Mouse (Mus musculus): ENCODE results near the gene Cd93. TPM values are rescaled to one million over a fixed set of nuclear protein-coding genes. Genes with fewer than 3 reads are reported as not detected.

Cd93 gene
- polyA plus RNA-seq, 1 experiment from 2014 or later: 6.8 TPM

DNA sequence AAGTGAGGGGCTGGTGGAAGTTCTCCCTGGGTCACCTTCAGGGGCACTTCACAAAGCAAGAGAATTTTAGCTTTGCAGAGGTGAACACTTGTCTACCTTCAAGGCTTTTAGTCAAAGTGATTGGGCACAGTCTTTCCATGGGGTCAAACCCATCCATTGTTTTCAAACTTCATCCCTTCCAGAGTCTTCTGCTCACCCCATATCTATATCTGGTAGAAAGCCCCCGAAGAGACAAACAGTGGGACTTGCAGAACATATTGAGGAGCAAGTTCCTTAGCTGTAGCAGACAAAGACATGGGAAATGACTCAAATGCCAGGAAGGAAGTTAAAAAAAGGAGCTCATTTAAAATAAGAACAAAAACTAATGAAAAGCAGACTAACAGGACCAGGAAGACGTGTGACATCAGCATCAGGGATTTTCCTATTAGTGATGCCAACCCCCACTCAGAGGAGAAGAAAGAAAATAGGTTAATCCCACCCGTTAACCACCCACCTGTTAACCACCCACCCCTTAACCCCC lies 24.6 kb upstream of the Cd93 start:
- no peak overlapping the region for H3K4me3 ChIP-seq
- ATAC-seq (ENCODE audit: insufficient number of reproducible peaks, insufficient read depth, low FRiP score, low TSS enrichment): no peak
- H3K4me1 ChIP-seq: peaks cover 5% of the 10 kb centered on the region; the same call in 1 of the 2 replicates
- no peak overlapping the region for H3K4me2 ChIP-seq (replicated peaks)
- no peaks in the 10 kb centered on the region for H3K36me3 ChIP-seq
- H3K9ac ChIP-seq: no peak overlapping the region
- H3K9me3 ChIP-seq: no peaks in the 10 kb centered on the region
- no peak overlapping the region for H3K27ac ChIP-seq
- H3K27me3 ChIP-seq: no peaks in the 10 kb centered on the region
- WGBS: 72% methylated on average over 3 of the region's 3 CpGs

- Histone ChIP-seq H3K4me1 (no peaks in the 10 kb centered on the region), H3K4me2 (replicated peaks) (no peak overlapping the region), H3K4me3 (no peak overlapping the region), H3K9ac (no peak overlapping the region), H3K27ac (no peak overlapping the region), H3K9me3 (no peaks in the 10 kb centered on the region), H3K27me3 (no peaks in the 10 kb centered on the region), H3K36me3 (no peaks in the 10 kb centered on the region)
- no peak for ATAC-seq (ENCODE audit: insufficient number of reproducible peaks, insufficient read depth, low FRiP score, low TSS enrichment)
These were observed 12.0 kb upstream of the Cd93 start for GRCm38 (mm10) chr2:148455341-148455740.

- Histone ChIP-seq H3K9me3 (no peaks in the 10 kb centered on the region), H3K27me3 (no peaks in the 10 kb centered on the region)
These were observed 10.7 kb upstream of the Cd93 start for GRCm38 (mm10) chr2:148454014-148454542.

DNA sequence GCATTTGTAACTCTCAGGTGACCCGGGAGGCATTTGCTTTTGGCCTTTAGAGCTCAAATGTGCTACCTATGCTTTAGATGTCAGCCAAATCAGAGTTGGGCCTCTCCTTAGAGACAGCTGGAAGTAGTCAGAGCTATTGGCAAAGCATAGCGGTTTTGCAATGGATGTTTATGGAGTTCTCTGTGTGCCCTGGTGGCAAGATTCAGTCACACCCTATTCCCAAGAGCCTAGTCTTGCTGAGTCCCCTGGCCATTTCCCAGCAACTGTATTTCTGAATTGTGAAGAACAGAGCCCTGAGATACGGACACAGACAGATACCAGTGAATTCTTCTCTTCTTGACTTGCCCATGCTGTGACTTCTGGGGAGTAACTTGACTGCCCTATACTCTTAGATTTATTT lies 9.7 kb upstream of the Cd93 start:
- Histone ChIP-seq H3K27me3 (no peaks in the 10 kb centered on the region), H3K36me3 (no peaks in the 10 kb centered on the region), H3K9ac (no peak overlapping the region), H3K9me3 (no peaks in the 10 kb centered on the region), H3K27ac (no peak overlapping the region), H3K4me1 (no peaks in the 10 kb centered on the region), H3K4me2 (replicated peaks) (no peak overlapping the region), H3K4me3 (no peak overlapping the region)
- ATAC-seq (ENCODE audit: insufficient number of reproducible peaks, insufficient read depth, low FRiP score, low TSS enrichment): no peak
- WGBS: 90% methylated on average over 3 of the region's 3 CpGs

More at GRCm38 (mm10) chr2:148454014-148454542, 10.7 kb upstream of the Cd93 start:
- Histone ChIP-seq H3K4me1 (no peaks in the 10 kb centered on the region), H3K36me3 (no peaks in the 10 kb centered on the region), H3K27ac (no peak overlapping the region), H3K4me3 (no peak overlapping the region), H3K4me2 (replicated peaks) (no peak overlapping the region), H3K9ac (no peak overlapping the region)
- ATAC-seq (ENCODE audit: insufficient number of reproducible peaks, insufficient read depth, low FRiP score, low TSS enrichment): no peak
- 70% methylated on average over 4 of the region's 4 CpGs for WGBS

DNA sequence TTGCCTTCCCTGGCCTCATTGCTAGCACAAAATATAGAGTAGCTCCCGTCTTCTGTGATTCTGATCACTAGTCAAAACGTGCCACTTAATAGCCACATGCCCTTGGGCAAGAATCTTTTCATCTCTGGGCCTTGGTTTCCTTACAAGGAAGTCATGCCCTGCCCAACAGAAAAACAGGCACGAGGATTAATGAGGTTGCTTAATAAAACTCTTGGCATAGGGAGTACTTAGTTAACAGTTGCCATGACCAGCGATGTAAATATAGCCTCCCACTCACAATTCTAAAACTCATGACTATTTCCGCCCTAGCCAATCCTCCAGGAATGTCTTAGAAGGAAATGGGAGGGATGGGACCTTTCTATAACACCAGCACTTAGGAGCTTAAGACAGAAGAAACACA lies 8.1 kb upstream of the Cd93 start:
- 71% methylated on average over 5 of the region's 5 CpGs for WGBS
- H3K4me2 ChIP-seq (replicated peaks): no peak overlapping the region
- no peak overlapping the region for H3K9ac ChIP-seq
- no peaks in the 10 kb centered on the region for H3K36me3 ChIP-seq
- ATAC-seq (ENCODE audit: insufficient number of reproducible peaks, insufficient read depth, low FRiP score, low TSS enrichment): no peak
- H3K4me1 ChIP-seq: no peaks in the 10 kb centered on the region
- no peaks in the 10 kb centered on the region for H3K9me3 ChIP-seq
- no peak overlapping the region for H3K27ac ChIP-seq
- no peak overlapping the region for H3K4me3 ChIP-seq
- H3K27me3 ChIP-seq: no peaks in the 10 kb centered on the region

DNA sequence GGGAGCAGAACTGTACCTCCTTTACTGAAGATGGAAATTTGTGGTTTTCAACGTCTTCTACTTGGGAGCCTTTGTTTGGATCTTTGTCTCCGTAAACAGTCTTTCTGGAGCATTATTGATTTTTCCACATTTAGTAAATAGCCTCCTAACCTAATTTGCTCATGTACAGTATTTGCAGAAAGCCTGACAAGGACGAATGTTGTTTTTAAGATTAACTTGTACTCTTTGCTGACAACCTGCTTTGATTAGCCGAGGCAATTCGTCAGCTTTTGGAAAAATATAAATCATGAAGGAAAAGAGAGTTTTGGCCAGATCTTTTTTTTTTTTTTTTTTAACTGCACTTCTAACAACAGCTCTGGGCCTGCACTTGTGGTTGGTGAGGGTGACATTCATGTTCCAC lies 7.3 kb upstream of the Cd93 start:
- H3K4me1 ChIP-seq: no peaks in the 10 kb centered on the region
- H3K4me2 ChIP-seq (replicated peaks): no peak overlapping the region
- ATAC-seq (ENCODE audit: insufficient number of reproducible peaks, insufficient read depth, low FRiP score, low TSS enrichment): no peak
- no peak overlapping the region for H3K9ac ChIP-seq
- no peaks in the 10 kb centered on the region for H3K27me3 ChIP-seq
- H3K36me3 ChIP-seq: no peaks in the 10 kb centered on the region
- no peak overlapping the region for H3K27ac ChIP-seq
- no peaks in the 10 kb centered on the region for H3K9me3 ChIP-seq
- no peak overlapping the region for H3K4me3 ChIP-seq
- 73% methylated on average over 5 of the region's 5 CpGs for WGBS

GRCm38 (mm10) chr2:148449659-148450058 lies 6.3 kb upstream of the Cd93 start:
- no peak overlapping the region for H3K27ac ChIP-seq
- whole genome bisulfite sequencing: 97% methylated on average over 1 of the region's 1 CpGs
- ATAC-seq (ENCODE audit: insufficient number of reproducible peaks, insufficient read depth, low FRiP score, low TSS enrichment): no peak

GRCm38 (mm10) chr2:148446446-148446845 lies 3.1 kb upstream of the Cd93 start:
- H3K4me1 ChIP-seq: 0 out of 2 replicates have a peak, but pooled peaks cover 2% of the 10 kb centered on the region
- H3K36me3 ChIP-seq: no peaks in the 10 kb centered on the region
- no peaks in the 10 kb centered on the region for H3K9me3 ChIP-seq
- H3K4me3 ChIP-seq: no peak overlapping the region
- 92% methylated on average over 3 of the region's 3 CpGs for WGBS
- no peak overlapping the region for H3K9ac ChIP-seq
- no peak for ATAC-seq (ENCODE audit: insufficient number of reproducible peaks, insufficient read depth, low FRiP score, low TSS enrichment)
- no peak overlapping the region for H3K4me2 ChIP-seq (replicated peaks)
- H3K27ac ChIP-seq: no peak overlapping the region
- no peaks in the 10 kb centered on the region for H3K27me3 ChIP-seq

More at GRCm38 (mm10) chr2:148449659-148450058, 6.3 kb upstream of the Cd93 start:
- H3K9me3 ChIP-seq: no peaks in the 10 kb centered on the region
- H3K36me3 ChIP-seq: no peaks in the 10 kb centered on the region
- no peaks in the 10 kb centered on the region for H3K27me3 ChIP-seq
- no peak overlapping the region for H3K4me3 ChIP-seq
- H3K4me2 ChIP-seq (replicated peaks): no peak overlapping the region
- no peaks in the 10 kb centered on the region for H3K4me1 ChIP-seq
- H3K9ac ChIP-seq: no peak overlapping the region

DNA sequence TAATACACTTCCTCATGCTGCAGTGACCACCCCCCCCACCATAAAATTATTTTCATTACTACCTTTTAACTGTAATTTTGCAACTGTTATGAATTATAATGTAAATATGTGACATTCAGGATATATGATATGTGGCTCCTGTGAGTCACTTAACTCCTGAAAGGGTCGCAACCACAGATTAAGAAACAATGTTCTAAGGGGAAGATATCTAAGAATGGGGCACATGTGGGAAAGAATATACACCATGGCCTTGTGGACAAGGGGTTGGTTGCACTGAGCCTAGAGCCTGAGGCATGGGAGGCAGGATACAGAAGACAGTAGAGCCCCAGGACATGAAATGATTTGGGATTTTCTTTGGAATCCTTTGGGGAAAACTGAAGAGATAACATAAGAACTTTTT lies 2.3 kb upstream of the Cd93 start:
- Histone ChIP-seq H3K27ac (no peak overlapping the region), H3K36me3 (no peaks in the 10 kb centered on the region), H3K4me3 (no peak overlapping the region), H3K4me2 (replicated peaks) (no peak overlapping the region), H3K9me3 (no peaks in the 10 kb centered on the region), H3K4me1 (0 out of 2 replicates have a peak, but pooled peaks cover 2% of the 10 kb centered on the region), H3K9ac (no peak overlapping the region), H3K27me3 (no peaks in the 10 kb centered on the region)
- ATAC-seq (ENCODE audit: insufficient number of reproducible peaks, insufficient read depth, low FRiP score, low TSS enrichment): no peak
- WGBS: 85% methylated on average over 1 of the region's 1 CpGs

DNA sequence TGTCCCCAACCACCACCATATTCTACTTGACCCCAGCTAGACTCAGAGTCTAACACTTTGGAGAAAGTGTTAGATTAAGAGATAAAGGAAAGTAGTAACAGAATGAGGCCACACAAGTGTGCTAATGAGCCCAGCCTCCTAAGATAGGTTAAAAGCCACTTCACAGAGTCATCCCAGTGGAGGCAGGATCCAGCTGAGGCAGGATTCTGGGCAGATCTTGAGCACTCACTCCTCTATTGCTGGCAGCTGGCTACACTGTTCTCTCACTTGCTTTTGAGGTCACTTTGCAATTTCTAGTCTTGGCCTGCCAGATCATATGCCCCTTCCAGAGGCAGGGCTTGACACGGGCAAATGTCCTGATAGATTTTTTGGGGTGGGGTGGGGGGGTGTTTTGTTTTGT lies 1.1 kb upstream of the Cd93 start:
- H3K4me2 ChIP-seq (replicated peaks): no peak overlapping the region
- H3K9me3 ChIP-seq: no peaks in the 10 kb centered on the region
- no peak for ATAC-seq (ENCODE audit: insufficient number of reproducible peaks, insufficient read depth, low FRiP score, low TSS enrichment)
- no peak overlapping the region for H3K9ac ChIP-seq
- 74% methylated on average over 1 of the region's 1 CpGs for WGBS
- no peak overlapping the region for H3K27ac ChIP-seq
- no peaks in the 10 kb centered on the region for H3K36me3 ChIP-seq
- no peak overlapping the region for H3K4me3 ChIP-seq
- 0 out of 2 replicates have a peak, but pooled peaks cover 2% of the 10 kb centered on the region for H3K4me1 ChIP-seq
- H3K27me3 ChIP-seq: no peaks in the 10 kb centered on the region

DNA sequence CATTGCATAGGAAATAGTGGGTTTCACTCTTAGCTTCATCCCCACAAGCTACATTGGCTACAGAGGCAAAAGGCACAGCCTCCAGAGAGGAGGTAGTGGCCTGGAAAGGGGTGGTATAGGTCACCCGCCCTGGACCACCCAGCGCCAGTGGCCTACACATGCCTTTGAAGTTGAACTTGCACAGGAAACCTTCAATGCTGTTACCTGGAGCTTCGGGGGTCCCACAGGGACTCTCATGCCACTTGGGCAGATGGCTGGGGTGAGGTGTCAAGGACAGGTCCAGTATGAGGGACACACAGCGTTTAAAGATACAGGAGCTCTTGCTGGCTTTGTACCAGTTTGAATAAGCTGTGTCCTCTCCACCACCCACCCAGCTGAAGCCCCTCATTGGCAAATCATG lies 653 bp downstream of the Cd93 start:
- Histone ChIP-seq H3K4me3 (no peak overlapping the region), H3K27ac (0 out of 2 replicates have a peak overlapping the region, but pooled peaks have one; percentile 24)

GRCm38 (mm10) chr2:148442172-148442571 lies 1.2 kb downstream of the Cd93 start:
- Histone ChIP-seq H3K9ac (no peak overlapping the region), H3K4me1 (0 out of 2 replicates have a peak, but pooled peaks cover 2% of the 10 kb centered on the region), H3K36me3 (no peaks in the 10 kb centered on the region), H3K4me3 (no peak overlapping the region), H3K9me3 (no peaks in the 10 kb centered on the region), H3K4me2 (replicated peaks) (no peak overlapping the region), H3K27me3 (no peaks in the 10 kb centered on the region), H3K27ac (0 out of 2 replicates have a peak overlapping the region, but pooled peaks have one; percentile 24)
- no peak for ATAC-seq (ENCODE audit: insufficient number of reproducible peaks, insufficient read depth, low FRiP score, low TSS enrichment)
- 86% methylated on average over 4 of the region's 4 CpGs for WGBS

More for the DNA sequence above, 653 bp downstream of the Cd93 start:
- Histone ChIP-seq H3K4me1 (0 out of 2 replicates have a peak, but pooled peaks cover 2% of the 10 kb centered on the region), H3K9me3 (no peaks in the 10 kb centered on the region), H3K4me2 (replicated peaks) (no peak overlapping the region), H3K27me3 (no peaks in the 10 kb centered on the region), H3K9ac (no peak overlapping the region), H3K36me3 (no peaks in the 10 kb centered on the region)
- no peak for ATAC-seq (ENCODE audit: insufficient number of reproducible peaks, insufficient read depth, low FRiP score, low TSS enrichment)
- 89% methylated on average over 4 of the region's 4 CpGs for WGBS
